Mouse (Mus musculus): ENCODE results near the gene Sp6. TPM values are rescaled to one million over a fixed set of nuclear protein-coding genes. Genes with fewer than 3 reads are reported as not detected.

Gene Sp6
- polyA plus RNA-seq, 1 experiment from 2014 or later = 0.15 TPM

DNA sequence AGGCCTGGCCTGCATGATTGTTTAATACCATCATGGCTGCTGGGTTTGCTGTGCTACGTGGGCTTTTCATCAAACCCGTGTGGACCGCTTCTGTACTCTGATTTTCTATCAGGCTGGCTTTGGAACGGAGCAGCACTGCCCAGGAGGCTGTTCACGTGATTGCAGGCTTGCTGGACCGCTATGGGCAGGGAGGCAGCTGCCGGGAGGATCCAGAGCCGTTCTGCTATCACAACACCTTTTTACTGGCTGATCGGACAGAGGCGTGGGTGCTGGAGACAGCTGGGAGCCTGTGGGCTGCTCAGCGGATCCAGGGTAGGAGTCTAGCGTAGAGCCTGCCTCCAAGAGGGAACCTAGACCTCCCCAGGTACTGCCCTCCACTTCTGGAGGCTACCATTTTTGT lies 18.8 kb downstream of the Sp6 start:
- no peaks in the 10 kb centered on the region for H3K9me3 ChIP-seq (replicated peaks)
- no peak overlapping the region for H3K4me2 ChIP-seq
- ATAC-seq = no peak
- no peak overlapping the region for H3K9ac ChIP-seq
- peaks cover 7% of the 10 kb centered on the region; the same call in 1 of the 2 replicates for H3K36me3 ChIP-seq
- WGBS (ENCODE audit: insufficient replicate concordance) = 77% methylated on average over 12 of the region's 12 CpGs
- H3K4me3 ChIP-seq = no peak overlapping the region
- H3K4me1 ChIP-seq = peaks cover 20% of the 10 kb centered on the region
- no peak overlapping the region for H3K27ac ChIP-seq
- 0 out of 2 replicates have a peak, but pooled peaks cover 8% of the 10 kb centered on the region for H3K27me3 ChIP-seq (replicated peaks)

DNA sequence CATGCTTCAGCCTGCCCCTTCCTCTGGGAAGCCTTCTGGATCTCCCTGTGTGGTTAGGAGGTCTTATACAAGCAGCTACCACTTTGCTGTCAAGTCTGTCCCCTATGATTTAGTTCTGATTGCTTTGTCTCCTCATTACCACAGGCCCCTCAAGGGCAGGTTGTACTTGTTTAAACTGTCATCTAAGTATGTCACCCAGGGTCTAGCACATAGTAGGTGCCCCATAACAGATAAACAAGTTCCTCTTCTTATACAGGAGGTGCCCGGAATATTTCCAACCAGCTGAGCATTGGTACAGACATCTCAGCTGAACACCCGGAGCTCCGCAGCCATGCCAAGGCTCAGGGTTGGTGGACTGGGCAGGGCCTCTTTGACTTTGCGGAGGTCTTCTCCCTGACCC lies 19.3 kb downstream of the Sp6 start:
- H3K36me3 ChIP-seq = peaks cover 7% of the 10 kb centered on the region; the same call in 1 of the 2 replicates
- WGBS (ENCODE audit: insufficient replicate concordance) = 74% methylated on average over 4 of the region's 4 CpGs
- H3K27ac ChIP-seq = no peak overlapping the region
- H3K27me3 ChIP-seq (replicated peaks) = 0 out of 2 replicates have a peak, but pooled peaks cover 8% of the 10 kb centered on the region
- ATAC-seq = no peak
- H3K9me3 ChIP-seq (replicated peaks) = no peaks in the 10 kb centered on the region
- no peak overlapping the region for H3K9ac ChIP-seq
- H3K4me1 ChIP-seq = peaks cover 20% of the 10 kb centered on the region
- H3K4me2 ChIP-seq = no peak overlapping the region
- no peak overlapping the region for H3K4me3 ChIP-seq

GRCm38 (mm10) chr11:97033781-97034180 lies 20.6 kb downstream of the Sp6 start:
- no peak overlapping the region for H3K27ac ChIP-seq
- no peak overlapping the region for H3K4me3 ChIP-seq
- peaks cover 20% of the 10 kb centered on the region for H3K4me1 ChIP-seq
- H3K4me2 ChIP-seq = no peak overlapping the region
- H3K9me3 ChIP-seq (replicated peaks) = no peaks in the 10 kb centered on the region
- no peak for ATAC-seq
- no peaks in the 10 kb centered on the region for H3K27me3 ChIP-seq (replicated peaks)
- H3K9ac ChIP-seq = no peak overlapping the region
- H3K36me3 ChIP-seq = peaks cover 7% of the 10 kb centered on the region; the same call in 1 of the 2 replicates
- 83% methylated on average over 4 of the region's 4 CpGs for WGBS (ENCODE audit: insufficient replicate concordance)

DNA sequence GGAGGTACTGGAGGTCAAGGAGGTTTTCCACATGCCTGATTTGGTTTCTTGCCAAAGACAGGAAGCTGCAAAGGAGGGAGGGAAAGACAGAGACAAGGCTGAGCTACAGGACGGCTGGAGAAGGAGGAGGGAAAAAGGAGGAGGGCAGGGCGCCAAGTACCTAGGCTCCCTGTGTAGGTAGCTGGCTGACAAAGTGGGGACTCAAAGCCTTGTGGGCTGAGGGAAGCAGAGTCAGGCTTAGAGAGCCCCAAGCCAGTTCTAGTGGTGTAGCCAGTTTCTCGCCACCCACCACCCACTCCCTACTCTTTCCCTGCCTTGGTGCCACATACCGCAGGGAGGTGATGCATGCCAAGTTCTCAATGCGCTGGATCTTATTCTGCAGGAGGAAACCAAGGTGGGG lies 22.9 kb downstream of the Sp6 start:
- H3K27ac ChIP-seq = no peak overlapping the region
- peaks cover 10% of the 10 kb centered on the region for H3K4me1 ChIP-seq
- no peak overlapping the region for H3K4me2 ChIP-seq
- no peaks in the 10 kb centered on the region for H3K9me3 ChIP-seq (replicated peaks)
- whole genome bisulfite sequencing (ENCODE audit: insufficient replicate concordance) = 70% methylated on average over 5 of the region's 5 CpGs
- no peak for ATAC-seq
- peaks cover 7% of the 10 kb centered on the region; the same call in 1 of the 2 replicates for H3K36me3 ChIP-seq
- no peaks in the 10 kb centered on the region for H3K27me3 ChIP-seq (replicated peaks)
- H3K9ac ChIP-seq = no peak overlapping the region
- H3K4me3 ChIP-seq = no peak overlapping the region

DNA sequence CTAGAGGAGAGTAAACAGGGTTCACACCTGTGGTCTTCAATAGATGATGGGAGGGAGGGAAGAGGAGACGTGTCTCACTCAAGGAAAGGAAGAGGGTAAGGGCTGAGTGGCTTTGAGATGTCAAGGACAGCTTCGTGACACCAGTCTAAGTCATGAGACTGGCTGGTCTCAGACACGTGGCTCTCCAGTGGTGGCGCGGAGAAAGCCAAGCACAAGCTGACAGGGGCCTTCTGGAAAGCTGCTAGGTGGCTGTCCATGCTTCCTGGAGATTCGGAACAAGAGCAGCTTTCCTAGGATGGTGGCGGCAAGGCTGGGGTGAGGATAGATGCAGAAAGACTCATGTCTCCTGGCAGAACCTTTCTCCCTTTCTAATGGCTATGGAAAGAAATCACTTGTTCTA lies 25.7 kb downstream of the Sp6 start:
- Histone ChIP-seq H3K4me3 (no peak overlapping the region), H3K9ac (no peak overlapping the region), H3K4me2 (no peak overlapping the region), H3K27ac (no peak overlapping the region), H3K9me3 (replicated peaks) (no peaks in the 10 kb centered on the region), H3K4me1 (peaks cover 27% of the 10 kb centered on the region), H3K27me3 (replicated peaks) (no peaks in the 10 kb centered on the region), H3K36me3 (peaks cover 9% of the 10 kb centered on the region)
- 58% methylated on average over 7 of the region's 7 CpGs for WGBS (ENCODE audit: insufficient replicate concordance)
- no peak for ATAC-seq

GRCm38 (mm10) chr11:97040301-97041021 lies 27.3 kb downstream of the Sp6 start:
- Histone ChIP-seq H3K4me3 (peak overlapping the region; percentile 90), H3K9ac (peak overlapping the region; percentile 85), H3K36me3 (peaks cover 25% of the 10 kb centered on the region), H3K27ac (peak overlapping the region; percentile 66; the same call in 1 of the 2 replicates), H3K9me3 (replicated peaks) (no peaks in the 10 kb centered on the region), H3K27me3 (replicated peaks) (no peaks in the 10 kb centered on the region), H3K4me1 (peaks cover 27% of the 10 kb centered on the region), H3K4me2 (peak overlapping the region; percentile 91)
- 0 out of 2 replicates have a peak, but pooled peaks have one; percentile 35 for ATAC-seq
- WGBS (ENCODE audit: insufficient replicate concordance) = 29% methylated on average over 12 of the region's 12 CpGs

DNA sequence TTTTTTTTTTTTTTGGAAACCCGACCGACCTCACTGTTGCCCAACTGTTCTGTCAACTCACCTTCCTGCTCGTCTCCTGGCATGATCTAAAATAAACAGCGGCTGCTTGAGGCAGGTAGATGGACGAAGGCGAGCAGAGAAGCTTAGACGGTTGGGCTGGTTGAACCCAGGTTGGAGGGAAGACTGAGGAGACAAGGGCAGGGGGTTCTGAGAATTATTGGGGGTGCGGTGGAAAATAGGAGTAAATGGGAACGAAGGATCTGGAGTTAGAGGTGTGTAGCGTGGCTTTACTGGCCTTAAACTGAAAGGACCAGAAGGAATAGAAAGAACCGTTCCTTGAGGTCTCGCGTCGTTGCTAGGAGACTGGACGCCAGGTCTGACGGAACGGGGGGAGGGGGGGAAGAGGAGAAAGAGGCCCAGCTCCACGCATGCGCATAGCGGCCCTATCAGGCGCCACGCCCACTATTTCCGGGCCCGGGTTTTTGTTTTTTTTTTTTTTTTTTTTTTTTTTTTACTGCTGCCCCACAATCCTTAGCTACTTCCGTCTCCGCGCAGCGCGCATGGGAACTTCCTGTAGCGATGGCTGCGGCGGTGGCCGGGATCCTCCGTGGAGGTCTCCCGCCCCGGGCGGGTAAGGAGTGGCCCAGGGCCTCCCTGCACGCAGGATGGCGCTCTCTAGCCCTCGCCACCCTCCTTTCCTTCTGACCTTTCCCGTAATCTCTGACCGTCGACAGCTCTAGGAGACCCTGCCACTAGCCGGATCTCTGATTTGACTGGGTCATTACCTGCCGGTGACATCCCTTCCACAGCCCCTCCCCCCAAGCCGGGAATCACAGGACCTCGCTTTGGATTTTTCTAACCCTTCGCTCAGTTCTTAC lies 28.1 kb downstream of the Sp6 start, which contains the start of the genes Lrrc46 and Mrpl10:
Lrrc46 (minus strand) TSS at position 386 of the 878 bp plus-strand sequence.
Mrpl10 (plus strand) TSS at position 539 of the 878 bp plus-strand sequence.
- Histone ChIP-seq H3K9me3 (replicated peaks) (no peaks in the 10 kb centered on the region), H3K4me2 (peak within 1 kb of the TSS; percentile 91), H3K27me3 (replicated peaks) (no peaks in the 10 kb centered on the region), H3K27ac (peak within 1 kb of the TSS; percentile 80), H3K4me3 (peak within 1 kb of the TSS; percentile 90), H3K36me3 (peaks cover 29% of the 10 kb centered on the region), H3K9ac (peak within 1 kb of the TSS; percentile 85), H3K4me1 (peaks cover 27% of the 10 kb centered on the region)
- 2% methylated on average over 47 of the region's 48 CpGs for WGBS (ENCODE audit: insufficient replicate concordance)
- peak; percentile 85 for ATAC-seq

GRCm38 (mm10) chr11:97044902-97045301 lies 31.7 kb downstream of the Sp6 start:
- H3K27ac ChIP-seq = no peak overlapping the region
- H3K36me3 ChIP-seq = peaks cover 51% of the 10 kb centered on the region
- 81% methylated on average over 8 of the region's 8 CpGs for WGBS (ENCODE audit: insufficient replicate concordance)
- peaks cover 28% of the 10 kb centered on the region for H3K4me1 ChIP-seq
- H3K4me3 ChIP-seq = no peak overlapping the region
- H3K27me3 ChIP-seq (replicated peaks) = no peaks in the 10 kb centered on the region
- H3K9me3 ChIP-seq (replicated peaks) = no peaks in the 10 kb centered on the region
- no peak overlapping the region for H3K9ac ChIP-seq
- no peak for ATAC-seq
- H3K4me2 ChIP-seq = no peak overlapping the region

DNA sequence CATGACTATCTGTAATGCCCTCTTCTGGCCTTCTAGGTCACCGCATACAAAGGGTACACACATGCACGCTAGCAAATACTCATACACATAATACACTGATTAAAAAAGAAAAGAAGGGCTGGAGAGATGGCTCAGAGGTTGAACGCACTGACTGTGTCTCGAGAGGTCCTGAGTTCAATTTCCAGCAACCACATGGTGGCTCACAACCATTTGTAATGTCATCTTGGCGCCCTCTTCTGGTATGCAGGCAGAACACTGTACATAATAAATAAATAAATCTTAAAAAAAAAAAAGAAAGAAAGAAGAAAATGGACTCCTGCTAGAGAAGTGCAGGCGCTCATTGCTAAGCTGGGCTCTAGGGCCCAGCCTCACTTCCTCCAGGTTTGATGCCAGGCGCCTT lies 32.7 kb downstream of the Sp6 start:
- Histone ChIP-seq H3K4me1 (peaks cover 30% of the 10 kb centered on the region), H3K9me3 (replicated peaks) (no peaks in the 10 kb centered on the region), H3K4me2 (no peak overlapping the region), H3K36me3 (peaks cover 51% of the 10 kb centered on the region), H3K4me3 (no peak overlapping the region), H3K27ac (no peak overlapping the region), H3K9ac (no peak overlapping the region), H3K27me3 (replicated peaks) (no peaks in the 10 kb centered on the region)
- WGBS (ENCODE audit: insufficient replicate concordance) = 75% methylated on average over 7 of the region's 7 CpGs
- no peak for ATAC-seq

DNA sequence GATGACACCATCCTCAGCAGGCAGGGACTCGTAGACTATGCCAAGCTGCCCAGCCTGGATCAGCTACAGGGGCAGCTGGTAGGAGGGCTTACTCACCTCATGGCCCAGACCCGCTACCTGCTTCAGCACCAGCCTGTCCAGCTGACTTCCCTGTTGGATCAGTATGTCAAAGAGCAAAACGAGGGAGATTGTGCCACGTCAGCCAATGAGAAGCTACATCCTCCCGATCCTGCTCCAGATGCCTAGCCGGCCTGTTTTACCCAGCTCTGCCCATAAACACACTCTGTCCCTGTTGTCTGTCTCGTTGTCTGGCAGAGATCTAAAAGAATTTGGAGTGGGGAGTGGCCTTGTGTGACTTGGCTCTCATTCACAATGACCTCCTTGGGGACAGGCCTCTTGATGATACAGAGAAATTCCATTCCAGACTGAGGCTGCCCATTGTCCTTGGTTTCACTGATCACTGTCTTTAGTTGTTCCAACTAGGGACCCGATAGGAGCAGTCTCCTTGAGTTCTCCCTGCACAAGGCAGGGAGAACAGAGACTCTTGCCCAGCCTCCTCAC lies 35.0 kb downstream of the Sp6 start:
- no peak overlapping the region for H3K27ac ChIP-seq
- no peaks in the 10 kb centered on the region for H3K9me3 ChIP-seq (replicated peaks)
- H3K4me3 ChIP-seq = no peak overlapping the region
- peaks cover 33% of the 10 kb centered on the region for H3K4me1 ChIP-seq
- H3K27me3 ChIP-seq (replicated peaks) = no peaks in the 10 kb centered on the region
- 80% methylated on average over 8 of the region's 8 CpGs for WGBS (ENCODE audit: insufficient replicate concordance)
- ATAC-seq = no peak
- no peak overlapping the region for H3K4me2 ChIP-seq
- no peak overlapping the region for H3K9ac ChIP-seq
- H3K36me3 ChIP-seq = peaks cover 55% of the 10 kb centered on the region

DNA sequence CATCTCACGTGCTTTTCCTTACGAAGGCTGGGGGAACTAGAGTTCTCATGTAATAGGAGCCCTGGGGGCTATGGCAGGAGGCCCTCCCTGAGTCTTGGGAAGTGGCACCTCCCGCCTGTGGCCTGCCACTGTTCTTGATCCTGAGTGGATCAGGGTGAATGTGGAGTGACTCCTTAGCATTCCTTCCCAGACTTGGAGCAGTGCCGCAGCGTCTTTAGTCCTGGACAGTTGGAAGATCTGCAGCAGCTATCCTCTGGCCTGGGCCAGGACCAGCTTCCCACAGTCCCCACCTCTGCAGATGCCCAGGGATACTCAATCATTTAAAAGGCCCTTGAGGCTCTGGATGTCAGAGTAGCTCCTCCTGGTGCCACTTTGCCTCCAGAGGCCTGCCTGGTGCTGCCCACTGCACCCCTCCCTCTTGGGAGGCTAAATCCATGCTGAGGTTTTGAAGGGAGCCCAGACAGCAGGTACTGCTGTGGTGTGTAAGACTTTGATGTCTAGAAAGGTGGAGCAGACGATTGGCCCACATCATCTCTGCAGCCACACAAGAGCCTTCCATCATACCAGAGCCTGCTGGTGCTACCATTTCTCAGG lies 36.4 kb downstream of the Sp6 start:
- Histone ChIP-seq H3K9me3 (replicated peaks) (no peaks in the 10 kb centered on the region), H3K27ac (no peak overlapping the region), H3K4me2 (no peak overlapping the region), H3K27me3 (replicated peaks) (no peaks in the 10 kb centered on the region), H3K4me1 (peaks cover 30% of the 10 kb centered on the region), H3K36me3 (peaks cover 53% of the 10 kb centered on the region), H3K4me3 (no peak overlapping the region), H3K9ac (0 out of 2 replicates have a peak overlapping the region, but pooled peaks have one; percentile 83)
- 81% methylated on average over 6 of the region's 6 CpGs for WGBS (ENCODE audit: insufficient replicate concordance)
- ATAC-seq = no peak

All from liver, embryonic 12.5 days (tissue).